Mouse (Mus musculus) embryonic facial prominence, embryonic 12.5 days (tissue): ENCODE results near the gene Vipr2. TPM values are rescaled to one million over a fixed set of nuclear protein-coding genes. Genes with fewer than 3 reads are reported as not detected.

Experiments
- ATAC-seq: fragments of 200-750 bp; cut with Nextera tagmentation; 2 replicates; pipeline ENCODE4 v1.8.0; 2017; ENCODE audit not compliant: insufficient number of reproducible peaks, insufficient read depth, low FRiP score, low TSS enrichment
- H3K27ac ChIP-seq: fragments of 300-500 bp; sonication (generic); 2 replicates; pipeline ENCODE4 v1.5.1; 2016; ENCODE audit warnings: mild to moderate bottlenecking
- H3K27me3 ChIP-seq: fragments of 300-500 bp; sonication (generic); 2 replicates; pipeline ENCODE4 v1.6.1; 2016; ENCODE audit warnings: mild to moderate bottlenecking, moderate library complexity
- H3K36me3 ChIP-seq: fragments of 300-500 bp; sonication (generic); 2 replicates; pipeline ENCODE4 v1.6.1; 2016; ENCODE audit warnings: mild to moderate bottlenecking
- H3K4me1 ChIP-seq: fragments of 300-500 bp; sonication (generic); 2 replicates; pipeline ENCODE4 v1.6.1; 2016
- H3K4me2 ChIP-seq: fragments of 300-500 bp; sonication (generic); replicated peaks from 2 replicates; pipeline ENCODE4 v1.6.1; 2016; ENCODE audit warnings: mild to moderate bottlenecking, moderate library complexity
- H3K4me3 ChIP-seq: fragments of 300-500 bp; sonication (generic); 2 replicates; pipeline ENCODE4 v1.5.1; 2016; ENCODE audit warnings: mild to moderate bottlenecking
- H3K9ac ChIP-seq: fragments of 300-500 bp; sonication (generic); 2 replicates; pipeline ENCODE4 v1.6.1; 2016; ENCODE audit warnings: mild to moderate bottlenecking, moderate library complexity
- H3K9me3 ChIP-seq: fragments of 300-500 bp; sonication (generic); 2 replicates; pipeline ENCODE4 v1.6.1; 2016; ENCODE audit warnings: mild to moderate bottlenecking, moderate library complexity
- WGBS: fragments of 180-500 bp; shearing (Covaris S2); methylation state at CpG from one replicate; pipeline ENCODE4 v1.1.7; 2016; 5-methylcytosine and 5-hydroxymethylcytosine counted together
- polyA plus RNA-seq: library from polyadenylated mRNA; unstranded; fragments of >200 nt; fragmentation: Nextera tagmentation; extraction: Ambion mirVana; gene quantifications from 2 replicates; pipeline ENCODE4 v1.2.1, GENCODE M21; 2016

Gene Vipr2
- polyA plus RNA-seq, 1 experiment from 2014 or later, result 2.1 TPM

- no peaks in the 10 kb centered on the region for H3K36me3 ChIP-seq
- H3K4me2 ChIP-seq, result no peak overlapping the region
- H3K4me3 ChIP-seq, result no peak overlapping the region
- no peaks in the 10 kb centered on the region for H3K4me1 ChIP-seq
- ATAC-seq, result no peak
- no peak overlapping the region for H3K9ac ChIP-seq
- H3K9me3 ChIP-seq, result no peaks in the 10 kb centered on the region
- H3K27ac ChIP-seq, result no peak overlapping the region
- WGBS, result 67% methylated on average over 7 of the region's 7 CpGs
- no peaks in the 10 kb centered on the region for H3K27me3 ChIP-seq
Measured at GRCm38 (mm10) chr12:116138322-116139205, 61.0 kb downstream of the Vipr2 start.

- no peak for ATAC-seq
- Histone ChIP-seq H3K4me1 (no peaks in the 10 kb centered on the region), H3K9me3 (no peaks in the 10 kb centered on the region), H3K9ac (no peak overlapping the region), H3K27me3 (no peaks in the 10 kb centered on the region), H3K27ac (no peak overlapping the region), H3K4me2 (no peak overlapping the region), H3K4me3 (no peak overlapping the region), H3K36me3 (no peaks in the 10 kb centered on the region)
- 85% methylated on average over 2 of the region's 2 CpGs for WGBS
Measured at GRCm38 (mm10) chr12:116140605-116141004, 63.1 kb downstream of the Vipr2 start.

DNA sequence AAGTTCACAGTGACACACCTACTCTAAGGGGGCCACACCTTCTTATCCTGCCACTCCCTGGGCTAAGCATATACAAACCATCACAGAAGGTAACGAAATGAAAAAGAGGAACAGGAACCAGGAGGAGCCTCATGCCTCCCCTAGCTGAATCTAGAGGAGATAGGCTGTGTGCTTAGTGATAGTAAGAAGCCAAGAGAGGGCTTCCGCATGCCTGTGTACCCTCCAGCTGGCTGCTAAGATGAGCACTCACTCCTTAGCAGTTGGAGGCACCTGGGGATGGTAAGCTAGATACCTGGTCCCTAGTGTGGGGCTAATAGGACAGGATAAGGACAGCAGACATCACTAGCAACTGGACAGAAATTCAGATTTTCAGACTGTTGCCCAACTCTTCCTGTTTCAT is 64.3 kb downstream of the Vipr2 start:
- H3K27me3 ChIP-seq, result no peaks in the 10 kb centered on the region
- H3K4me2 ChIP-seq, result no peak overlapping the region
- ATAC-seq, result no peak
- no peak overlapping the region for H3K4me3 ChIP-seq
- no peak overlapping the region for H3K9ac ChIP-seq
- WGBS, result 92% methylated on average over 2 of the region's 2 CpGs
- H3K36me3 ChIP-seq, result no peaks in the 10 kb centered on the region
- no peak overlapping the region for H3K27ac ChIP-seq
- no peaks in the 10 kb centered on the region for H3K9me3 ChIP-seq
- no peaks in the 10 kb centered on the region for H3K4me1 ChIP-seq

DNA sequence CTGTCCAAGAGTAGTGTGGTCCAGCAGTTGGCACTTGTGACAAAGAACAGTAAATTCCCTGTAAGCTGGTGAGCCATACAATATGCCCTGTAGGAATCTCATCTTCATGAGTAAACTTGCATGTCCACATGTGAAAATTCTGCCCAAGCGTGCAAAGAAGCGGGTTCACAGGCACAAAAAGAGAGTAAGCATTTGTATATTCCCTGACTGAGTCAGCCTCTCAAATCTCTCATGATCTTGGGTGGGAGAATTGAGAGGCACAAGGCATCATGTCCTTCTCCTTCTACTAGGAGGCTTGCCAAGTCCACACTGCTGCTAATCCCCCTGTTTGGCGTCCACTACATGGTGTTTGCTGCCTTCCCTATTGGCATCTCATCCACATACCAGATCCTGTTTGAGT is 64.9 kb downstream of the Vipr2 start:
- Histone ChIP-seq H3K27me3 (no peaks in the 10 kb centered on the region), H3K9ac (no peak overlapping the region), H3K36me3 (no peaks in the 10 kb centered on the region), H3K4me2 (no peak overlapping the region), H3K4me1 (no peaks in the 10 kb centered on the region), H3K9me3 (no peaks in the 10 kb centered on the region), H3K4me3 (no peak overlapping the region), H3K27ac (no peak overlapping the region)
- ATAC-seq, result no peak
- 86% methylated on average over 3 of the region's 3 CpGs for whole genome bisulfite sequencing

DNA sequence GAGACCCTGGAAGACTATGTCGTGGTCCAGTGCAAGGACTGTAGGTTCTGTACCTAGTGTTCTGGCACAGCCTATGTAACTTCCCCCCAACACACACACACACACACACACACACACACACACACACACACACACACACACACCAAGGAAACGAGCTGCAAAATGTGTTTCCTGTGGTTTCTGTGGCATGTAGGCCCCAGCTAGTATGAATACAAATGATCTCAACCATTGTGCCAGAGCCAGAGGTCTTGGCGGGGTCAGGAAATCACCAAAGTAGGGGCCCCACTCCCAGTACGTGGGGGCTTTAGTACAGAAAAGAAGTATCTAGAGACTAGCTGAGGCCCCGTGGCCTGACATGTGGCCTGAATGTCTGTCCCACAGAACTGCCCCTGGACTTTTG is 67.7 kb downstream of the Vipr2 start:
- Histone ChIP-seq H3K4me1 (no peaks in the 10 kb centered on the region), H3K27ac (no peak overlapping the region), H3K27me3 (no peaks in the 10 kb centered on the region), H3K9me3 (no peaks in the 10 kb centered on the region), H3K36me3 (no peaks in the 10 kb centered on the region), H3K4me3 (no peak overlapping the region), H3K9ac (no peak overlapping the region), H3K4me2 (no peak overlapping the region)
- ATAC-seq, result no peak
- WGBS, result 47% methylated on average over 5 of the region's 5 CpGs

DNA sequence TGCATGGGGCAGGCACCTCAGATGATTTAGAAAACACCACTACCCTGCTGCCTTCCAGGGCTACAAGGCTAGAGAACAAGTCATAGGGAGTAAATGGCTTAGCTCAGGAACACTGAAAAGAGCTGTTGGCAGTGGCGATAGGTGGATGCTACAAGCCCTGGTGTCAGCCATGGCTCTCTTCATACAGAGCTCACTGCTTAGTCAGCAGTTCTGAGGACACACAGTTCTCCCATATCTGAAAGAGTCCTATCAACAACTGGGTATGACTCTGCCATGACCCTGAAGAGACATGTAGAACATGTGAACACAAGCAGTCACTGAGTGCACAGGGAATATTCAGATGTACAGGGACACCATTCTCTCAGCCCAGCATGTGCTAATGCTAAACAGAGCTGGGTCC is 68.2 kb downstream of the Vipr2 start:
- Histone ChIP-seq H3K9me3 (no peaks in the 10 kb centered on the region), H3K27me3 (no peaks in the 10 kb centered on the region), H3K4me2 (no peak overlapping the region), H3K9ac (no peak overlapping the region), H3K36me3 (no peaks in the 10 kb centered on the region), H3K4me1 (no peaks in the 10 kb centered on the region), H3K4me3 (no peak overlapping the region), H3K27ac (no peak overlapping the region)
- ATAC-seq, result no peak
- 88% methylated on average over 1 of the region's 1 CpGs for WGBS

DNA sequence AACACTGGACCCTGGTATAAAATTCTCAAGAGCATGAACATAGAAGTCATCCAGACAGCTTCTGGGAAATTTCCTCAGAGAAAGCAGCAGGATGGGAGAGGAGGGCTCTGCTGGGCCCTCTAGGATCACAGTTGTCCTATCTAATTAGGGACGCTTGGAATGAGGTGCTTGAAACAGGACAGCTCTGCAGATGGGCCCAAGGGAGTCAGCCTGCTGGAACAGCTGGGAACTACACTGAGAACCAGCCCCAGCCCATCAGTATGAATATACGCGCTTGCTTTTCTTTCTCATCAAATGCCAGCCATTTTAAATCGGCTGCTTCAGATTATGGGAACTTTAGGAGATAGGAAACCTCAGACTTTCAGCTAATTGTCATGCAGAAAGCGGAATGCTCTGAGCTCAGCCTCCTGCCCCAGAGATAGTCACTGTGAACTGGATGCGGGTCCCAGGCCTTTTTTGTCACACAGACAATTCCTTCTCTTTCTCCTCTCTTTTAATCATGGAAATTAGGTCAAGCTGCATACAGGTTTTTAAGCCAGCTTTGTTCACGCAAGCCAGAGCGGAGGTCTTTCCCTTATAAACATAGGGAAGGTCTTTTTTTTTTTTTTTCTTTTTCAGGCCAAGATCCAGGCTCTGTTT is 69.6 kb downstream of the Vipr2 start:
- Histone ChIP-seq H3K4me3 (no peak overlapping the region), H3K4me2 (no peak overlapping the region), H3K9me3 (no peaks in the 10 kb centered on the region), H3K4me1 (no peaks in the 10 kb centered on the region), H3K27me3 (no peaks in the 10 kb centered on the region), H3K27ac (no peak overlapping the region), H3K9ac (no peak overlapping the region), H3K36me3 (no peaks in the 10 kb centered on the region)
- peak; percentile 63; the same call in 1 of the 2 replicates for ATAC-seq
- WGBS, result 41% methylated on average over 8 of the region's 8 CpGs

GRCm38 (mm10) chr12:116152866-116153428 is 75.4 kb downstream of the Vipr2 start:
- Histone ChIP-seq H3K36me3 (no peaks in the 10 kb centered on the region), H3K27me3 (no peaks in the 10 kb centered on the region)
- ATAC-seq, result no peak

GRCm38 (mm10) chr12:116156792-116157532 is 79.4 kb downstream of the Vipr2 start:
- H3K4me1 ChIP-seq, result no peaks in the 10 kb centered on the region
- no peak for ATAC-seq
- WGBS, result 80% methylated on average over 7 of the region's 7 CpGs
- no peaks in the 10 kb centered on the region for H3K9me3 ChIP-seq
- H3K4me3 ChIP-seq, result no peak overlapping the region
- H3K27ac ChIP-seq, result no peak overlapping the region
- no peaks in the 10 kb centered on the region for H3K36me3 ChIP-seq
- H3K9ac ChIP-seq, result no peak overlapping the region
- no peak overlapping the region for H3K4me2 ChIP-seq
- H3K27me3 ChIP-seq, result no peaks in the 10 kb centered on the region

More at GRCm38 (mm10) chr12:116152866-116153428, 75.4 kb downstream of the Vipr2 start:
- Histone ChIP-seq H3K4me3 (no peak overlapping the region), H3K9ac (no peak overlapping the region), H3K9me3 (no peaks in the 10 kb centered on the region), H3K4me1 (no peaks in the 10 kb centered on the region), H3K4me2 (no peak overlapping the region), H3K27ac (no peak overlapping the region)
- WGBS, result 83% methylated on average over 9 of the region's 9 CpGs

GRCm38 (mm10) chr12:116159223-116159622 is 81.7 kb downstream of the Vipr2 start:
- Histone ChIP-seq H3K27ac (no peak overlapping the region), H3K4me2 (no peak overlapping the region), H3K27me3 (no peaks in the 10 kb centered on the region), H3K4me1 (no peaks in the 10 kb centered on the region), H3K9me3 (no peaks in the 10 kb centered on the region), H3K36me3 (no peaks in the 10 kb centered on the region), H3K4me3 (no peak overlapping the region), H3K9ac (no peak overlapping the region)
- ATAC-seq, result no peak
- 81% methylated on average over 5 of the region's 5 CpGs for WGBS

- no peak overlapping the region for H3K4me3 ChIP-seq
- no peaks in the 10 kb centered on the region for H3K4me1 ChIP-seq
- H3K27ac ChIP-seq, result no peak overlapping the region
- no peaks in the 10 kb centered on the region for H3K27me3 ChIP-seq
- ATAC-seq, result no peak
- H3K9me3 ChIP-seq, result no peaks in the 10 kb centered on the region
- WGBS, result 89% methylated on average over 2 of the region's 2 CpGs
- H3K4me2 ChIP-seq, result no peak overlapping the region
- no peak overlapping the region for H3K9ac ChIP-seq
- no peaks in the 10 kb centered on the region for H3K36me3 ChIP-seq
Measured at GRCm38 (mm10) chr12:116159695-116160094, 82.2 kb downstream of the Vipr2 start.
